Mouse (Mus musculus) thymus, adult 2 months (tissue): ENCODE measurements around the gene Tmem201. TPM values are rescaled to one million over a fixed set of nuclear protein-coding genes. Genes with fewer than 3 reads are reported as not detected.
"Not testable (repeated sequence)": the region's sequence is repeated elsewhere in the genome, so short reads cannot be mapped to it uniquely, and the experiment has no call there.

ENCODE experiments used
- DNase-seq: peaks from one replicate; pipeline ENCODE4 v3.0.0; 2021
- H3K27ac ChIP-seq: fragments of 200-500 bp; 2 replicates; pipeline ENCODE4 v1.5.1; 2012; ENCODE audit warnings: low read length, control low read depth; ENCODE audit not compliant: control insufficient read depth, insufficient read depth
- H3K27me3 ChIP-seq: fragments of 200-500 bp; 2 replicates; pipeline ENCODE4 v1.6.1; 2012; ENCODE audit warnings: mild to moderate bottlenecking, low read length, moderate library complexity, mixed read lengths; ENCODE audit not compliant: control insufficient read depth, insufficient read depth
- H3K36me3 ChIP-seq: fragments of 200-500 bp; 2 replicates; pipeline ENCODE4 v1.6.1; 2012; ENCODE audit warnings: mild to moderate bottlenecking, low read length, moderate library complexity; ENCODE audit not compliant: control insufficient read depth, insufficient read depth
- H3K4me1 ChIP-seq: fragments of 200-500 bp; replicated peaks from 2 replicates; pipeline ENCODE4 v1.6.1; 2012; ENCODE audit warnings: low read length; ENCODE audit not compliant: control insufficient read depth, insufficient read depth
- H3K4me3 ChIP-seq: fragments of 200-500 bp; 2 replicates; pipeline ENCODE4 v1.5.1; 2012; ENCODE audit warnings: mild to moderate bottlenecking, low read length, control low read depth, moderate library complexity; ENCODE audit not compliant: control insufficient read depth, insufficient read depth
- CTCF ChIP-seq: fragments of 200-500 bp; IDR thresholded peaks from 2 replicates; pipeline ENCODE4 v1.5.1; 2012; ENCODE audit warnings: mild to moderate bottlenecking, control low read depth, low read length, moderate library complexity, borderline replicate concordance; ENCODE audit not compliant: control insufficient read depth, poor library complexity, insufficient read depth; ENCODE audit errors: extremely low read depth
- POLR2A ChIP-seq: fragments of 200-500 bp; IDR thresholded peaks from 2 replicates; pipeline ENCODE4 v1.6.1; 2012; ENCODE audit warnings: mild to moderate bottlenecking, low read length, control low read depth, moderate library complexity; ENCODE audit not compliant: control insufficient read depth, poor library complexity, insufficient read depth; ENCODE audit errors: extremely low read depth
- WGBS: fragments of 180-500 bp; shearing (Covaris S2); methylation state at CpG from one replicate; pipeline ENCODE4 v1.1.7; 2018; 5-methylcytosine and 5-hydroxymethylcytosine counted together
- polyA plus RNA-seq: library from polyadenylated mRNA; depleted of rRNA; stranded (reverse); fragments of >200 nt; gene quantifications from 2 replicates; pipeline ENCODE4 v1.2.3, GENCODE M21; 2012

The Tmem201 gene
- polyA plus RNA-seq, 1 experiment: 71.7 TPM

DNA sequence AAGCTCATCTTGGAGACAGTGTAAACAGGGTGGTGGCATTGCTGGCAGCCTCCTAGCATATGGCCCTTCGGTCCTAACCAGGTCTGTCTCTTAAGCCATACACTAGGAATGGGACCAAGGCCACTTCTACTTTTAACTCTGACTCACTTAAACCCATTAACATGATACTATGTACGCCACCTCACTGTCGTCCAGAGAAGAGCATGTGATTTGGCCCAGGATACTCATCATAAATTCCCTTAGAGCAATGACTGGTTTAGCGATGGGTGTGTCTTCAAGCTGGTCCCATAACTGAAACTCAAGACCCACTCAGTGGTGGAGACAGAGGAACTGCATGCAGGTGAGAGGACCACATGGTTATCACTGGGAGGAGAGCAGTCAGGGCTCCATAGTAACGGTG, 27.4 kb upstream of the Tmem201 start:
- WGBS: 91% methylated on average over 5 of the region's 5 CpGs
- H3K4me1 ChIP-seq: no peaks in the 10 kb centered on the region

DNA sequence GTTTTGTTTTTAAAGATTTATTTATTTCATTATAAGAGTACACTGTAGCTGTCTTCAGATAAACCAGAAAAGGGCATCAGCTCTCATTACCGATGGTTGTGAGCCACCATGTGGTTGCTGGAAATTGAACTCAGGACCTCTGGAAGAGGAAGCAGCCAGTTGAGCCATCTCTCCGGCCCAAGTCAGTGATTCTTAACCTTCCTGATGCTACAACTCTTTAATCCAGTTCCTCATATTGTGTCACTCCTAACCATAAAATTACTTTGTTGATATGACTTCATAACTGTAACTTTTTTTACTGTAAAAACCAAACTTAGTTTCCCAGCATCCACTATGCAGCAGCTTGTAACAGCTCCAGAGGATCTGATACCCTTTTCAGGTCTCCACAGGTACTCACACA, 25.5 kb upstream of the Tmem201 start:
- TF ChIP-seq CTCF (no peak), POLR2A (no peak)
- Histone ChIP-seq H3K36me3 (no peaks in the 10 kb centered on the region), H3K4me1 (no peaks in the 10 kb centered on the region), H3K27me3 (no peaks in the 10 kb centered on the region), H3K27ac (no peak overlapping the region), H3K4me3 (no peak overlapping the region)
- WGBS: 86% methylated on average over 2 of the region's 2 CpGs
- DNase-seq: no peak

More for the DNA sequence above, 27.4 kb upstream of the Tmem201 start:
- TF ChIP-seq CTCF (no peak), POLR2A (no peak)
- no peak overlapping the region for H3K4me3 ChIP-seq
- H3K27ac ChIP-seq: no peak overlapping the region
- H3K36me3 ChIP-seq: no peaks in the 10 kb centered on the region
- DNase-seq: no peak
- H3K27me3 ChIP-seq: no peaks in the 10 kb centered on the region

DNA sequence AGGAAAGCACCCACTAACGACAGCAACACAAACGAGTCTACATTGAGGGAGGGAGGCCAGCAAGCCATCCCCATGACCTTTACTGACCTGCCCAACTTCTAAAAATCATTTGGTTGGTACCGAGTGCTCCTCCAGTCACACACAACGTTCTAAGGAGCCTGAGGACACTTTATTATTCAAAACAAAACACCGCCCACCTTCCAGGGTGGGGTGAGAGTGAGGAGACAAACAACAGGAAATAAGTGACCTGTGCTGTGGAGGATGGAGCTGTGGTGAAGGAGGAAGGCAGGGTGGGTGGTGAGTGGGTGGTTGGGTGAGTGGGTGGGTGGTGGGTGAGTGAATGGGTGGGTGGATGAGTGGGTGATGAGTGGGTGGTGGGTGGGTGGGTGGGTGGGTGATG, 21.7 kb upstream of the Tmem201 start:
- no peak overlapping the region for H3K27ac ChIP-seq
- TF ChIP-seq POLR2A (no peak), CTCF (no peak)
- WGBS: 86% methylated on average over 5 of the region's 5 CpGs
- no peaks in the 10 kb centered on the region for H3K36me3 ChIP-seq
- no peak overlapping the region for H3K4me3 ChIP-seq
- H3K4me1 ChIP-seq: no peaks in the 10 kb centered on the region
- no peak for DNase-seq
- H3K27me3 ChIP-seq: no peaks in the 10 kb centered on the region

DNA sequence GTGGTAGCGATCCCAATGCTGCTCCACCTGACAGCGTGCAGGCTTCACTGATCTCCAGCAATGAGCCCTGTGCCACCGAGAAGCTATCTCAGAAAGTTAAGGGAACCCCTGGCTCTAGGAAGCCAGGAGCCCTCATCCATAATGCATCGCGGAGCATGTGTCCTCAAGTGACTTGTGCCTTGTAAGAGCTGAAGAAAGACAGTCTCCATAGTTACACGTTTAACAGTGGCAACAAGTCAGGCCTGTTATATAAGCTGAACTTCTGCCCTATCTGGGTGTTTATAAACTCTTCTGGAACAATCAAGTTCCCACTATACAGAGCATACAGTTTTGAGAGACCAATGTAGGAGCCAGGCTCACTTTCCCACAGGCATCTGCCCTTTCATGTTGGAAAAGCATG, 20.6 kb upstream of the Tmem201 start:
- H3K36me3 ChIP-seq: no peaks in the 10 kb centered on the region
- TF ChIP-seq POLR2A (no peak), CTCF (no peak)
- H3K27me3 ChIP-seq: no peaks in the 10 kb centered on the region
- DNase-seq: no peak
- WGBS: 92% methylated on average over 6 of the region's 6 CpGs
- no peaks in the 10 kb centered on the region for H3K4me1 ChIP-seq
- no peak overlapping the region for H3K27ac ChIP-seq
- no peak overlapping the region for H3K4me3 ChIP-seq

DNA sequence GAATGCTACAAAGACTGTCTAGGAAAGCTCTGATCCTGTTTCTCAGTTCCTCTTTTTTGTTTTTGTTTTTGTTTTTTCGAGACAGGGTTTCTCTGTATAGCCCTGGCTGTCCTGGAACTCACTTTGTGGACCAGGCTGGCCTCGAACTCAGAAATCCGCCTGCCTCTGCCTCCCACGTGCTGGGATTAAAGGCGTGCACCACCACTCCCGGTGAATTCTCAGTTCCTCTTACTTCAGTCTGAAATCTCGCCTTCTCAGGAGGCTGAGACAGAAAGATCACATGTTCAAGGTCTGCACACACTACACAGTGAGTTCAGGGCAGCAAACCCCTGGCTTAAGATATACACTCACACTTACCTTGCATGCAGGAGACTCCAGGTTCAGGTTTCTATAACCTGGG, 18.7 kb upstream of the Tmem201 start:
- H3K4me1 ChIP-seq, H3K4me3 ChIP-seq, H3K27ac ChIP-seq, H3K36me3 ChIP-seq, H3K27me3 ChIP-seq, DNase-seq: not testable (repeated sequence)
- 84% methylated on average over 7 of the region's 7 CpGs for WGBS

DNA sequence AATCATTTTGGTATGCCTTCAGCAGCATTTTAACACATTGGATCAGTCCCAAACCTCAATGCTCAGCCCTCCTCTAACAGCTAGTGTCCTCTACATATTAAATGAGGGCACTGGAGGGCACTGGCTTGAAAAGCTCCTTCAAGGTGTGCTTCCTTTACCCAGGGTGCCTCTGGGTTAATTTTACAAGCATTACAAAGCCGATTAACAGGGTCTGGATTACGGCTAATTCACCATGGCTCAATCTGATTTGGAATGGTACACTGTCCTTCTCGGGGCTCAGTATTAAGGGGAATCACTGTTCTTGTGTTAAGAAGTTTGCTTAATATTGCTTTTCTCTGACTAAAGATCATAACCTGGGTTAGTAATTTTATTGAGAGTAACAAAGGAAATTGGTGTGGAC, 15.0 kb upstream of the Tmem201 start:
- Histone ChIP-seq H3K4me3 (no peak overlapping the region), H3K4me1 (no peaks in the 10 kb centered on the region), H3K36me3 (no peaks in the 10 kb centered on the region), H3K27me3 (no peaks in the 10 kb centered on the region), H3K27ac (no peak overlapping the region)
- DNase-seq: no peak
- TF ChIP-seq POLR2A (no peak), CTCF (no peak)
- WGBS: 96% methylated on average over 3 of the region's 3 CpGs

DNA sequence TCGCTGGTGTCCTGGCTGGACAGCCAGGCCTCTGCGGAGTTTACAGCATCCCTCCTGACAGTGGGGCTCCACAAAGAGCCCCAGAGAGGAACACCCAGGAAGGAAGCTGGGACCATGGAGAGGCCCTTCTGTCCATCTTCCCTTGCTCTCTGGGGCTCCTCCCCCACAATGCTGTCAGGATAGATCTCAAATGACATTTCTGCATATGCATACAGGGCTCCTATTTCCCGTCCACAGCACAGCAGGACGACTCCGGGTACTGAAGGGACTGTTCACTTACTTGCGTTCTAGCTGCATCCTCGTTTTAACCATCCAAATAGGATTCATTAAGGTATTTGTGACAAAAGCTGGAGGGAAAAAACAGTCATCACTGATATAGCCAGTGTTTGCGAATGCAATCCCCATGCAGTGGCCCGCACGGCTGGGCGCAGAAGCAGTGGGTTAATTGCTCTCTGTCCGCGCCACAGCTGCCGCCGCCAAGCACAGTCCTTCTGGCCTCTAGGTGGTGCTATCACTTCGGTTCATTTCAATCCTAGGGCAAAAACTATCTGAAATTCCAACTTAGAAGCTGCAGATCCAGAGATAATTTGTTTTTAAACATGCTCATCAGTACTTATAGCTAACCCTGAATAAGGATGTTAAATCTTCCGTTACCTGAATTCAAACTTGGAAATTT, 14.4 kb upstream of the Tmem201 start:
- 62% methylated on average over 17 of the region's 17 CpGs for WGBS
- Histone ChIP-seq H3K36me3 (no peaks in the 10 kb centered on the region), H3K27me3 (no peaks in the 10 kb centered on the region), H3K4me1 (no peaks in the 10 kb centered on the region), H3K27ac (no peak overlapping the region), H3K4me3 (no peak overlapping the region)
- no peak for TF ChIP-seq POLR2A
- TF ChIP-seq CTCF: peak; percentile 63; the same call in 1 of the 2 replicates
- DNase-seq: peak; percentile 41
